Mouse (Mus musculus) liver, embryonic 11.5 days (tissue): Measurements from ENCODE around the gene Plekhh3. TPM values are rescaled to one million over a fixed set of nuclear protein-coding genes. Genes with fewer than 3 reads are reported as not detected.

Source experiments
- ATAC-seq: fragments of 200-750 bp; cut with Nextera tagmentation; replicated peaks from 2 replicates; pipeline ENCODE4 v1.8.0; 2017; ENCODE audit warnings: moderate number of reproducible peaks, mild to moderate bottlenecking, moderate TSS enrichment, moderate library complexity; ENCODE audit not compliant: low FRiP score
- DNase-seq: peaks from one replicate; pipeline ENCODE4 v3.0.0-alpha.2; 2017; ENCODE audit warnings: low spot score
- H3K27ac ChIP-seq: fragments of 300-500 bp; sonication (generic); 2 replicates; pipeline ENCODE4 v1.5.1; 2014; ENCODE audit warnings: mild to moderate bottlenecking, low read depth, low read length, control low read depth
- H3K27me3 ChIP-seq: fragments of 300-500 bp; sonication (generic); replicated peaks from 2 replicates; pipeline ENCODE4 v1.6.1; 2014; ENCODE audit warnings: low read length, mixed read lengths; ENCODE audit not compliant: control insufficient read depth, insufficient read depth
- H3K36me3 ChIP-seq: fragments of 300-500 bp; sonication (generic); 2 replicates; pipeline ENCODE4 v1.6.1; 2014; ENCODE audit warnings: mild to moderate bottlenecking, low read length, moderate library complexity, mixed read lengths; ENCODE audit not compliant: control insufficient read depth, insufficient read depth
- H3K4me1 ChIP-seq: fragments of 300-500 bp; sonication (generic); replicated peaks from 2 replicates; pipeline ENCODE4 v1.6.1; 2014; ENCODE audit warnings: low read length, mixed read lengths; ENCODE audit not compliant: control insufficient read depth, insufficient read depth
- H3K4me2 ChIP-seq: fragments of 300-500 bp; sonication (generic); 2 replicates; pipeline ENCODE4 v1.6.1; 2014; ENCODE audit warnings: mild to moderate bottlenecking, control low read depth, moderate library complexity
- H3K4me3 ChIP-seq: fragments of 300-500 bp; sonication (generic); 2 replicates; pipeline ENCODE4 v1.5.1; 2014; ENCODE audit warnings: low read depth, low read length, control low read depth
- H3K9ac ChIP-seq: fragments of 300-500 bp; sonication (generic); 2 replicates; pipeline ENCODE4 v1.6.1; 2014; ENCODE audit warnings: low read depth, low read length, control low read depth
- H3K9me3 ChIP-seq: fragments of 300-500 bp; sonication (generic); 2 replicates; pipeline ENCODE4 v1.6.1; 2016; ENCODE audit warnings: low read length, inconsistent platforms, mixed read lengths; ENCODE audit not compliant: control insufficient read depth
- WGBS: fragments of 180-500 bp; shearing (Covaris S2); extraction: QIAGEN DNeasy Blood & Tissue Kit; methylation state at CpG from one replicate; pipeline ENCODE4 v1.1.7; 2014; 5-methylcytosine and 5-hydroxymethylcytosine counted together
- polyA plus RNA-seq: library from polyadenylated mRNA; unstranded; fragments of >200 nt; fragmentation: Nextera tagmentation; extraction: Ambion mirVana; gene quantifications from 2 replicates; pipeline ENCODE4 v1.2.1, GENCODE M21; 2014

Plekhh3 gene
- polyA plus RNA-seq, 1 experiment from 2014 or later, result 3.8 TPM

DNA sequence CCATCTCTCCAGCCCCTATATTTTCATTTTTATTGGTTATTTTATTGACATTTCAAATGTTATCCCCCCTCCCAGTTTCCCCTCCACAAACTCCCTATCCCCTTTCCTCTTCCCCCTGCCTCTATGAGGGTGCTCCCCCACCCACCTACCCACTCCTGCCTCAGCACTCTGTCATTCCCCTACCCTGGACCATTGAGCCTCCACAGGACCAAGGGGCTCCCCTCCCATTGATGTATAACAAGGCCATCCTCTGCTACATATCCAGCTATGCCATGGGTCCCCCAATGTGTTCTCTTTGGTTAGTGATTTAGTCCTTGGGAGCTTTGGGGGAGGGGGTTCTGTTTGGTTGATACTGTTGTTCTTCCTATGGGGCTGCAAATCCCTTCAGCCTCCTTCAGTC, 16.5 kb downstream of the Plekhh3 start:
- Histone ChIP-seq H3K36me3 (no peaks in the 10 kb centered on the region), H3K9ac (no peak overlapping the region), H3K4me3 (no peak overlapping the region), H3K9me3 (no peaks in the 10 kb centered on the region), H3K27ac (no peak overlapping the region), H3K27me3 (peaks cover 40% of the 10 kb centered on the region), H3K4me2 (no peak overlapping the region), H3K4me1 (no peaks in the 10 kb centered on the region)
- ATAC-seq, result no peak
- DNase-seq, result no peak

DNA sequence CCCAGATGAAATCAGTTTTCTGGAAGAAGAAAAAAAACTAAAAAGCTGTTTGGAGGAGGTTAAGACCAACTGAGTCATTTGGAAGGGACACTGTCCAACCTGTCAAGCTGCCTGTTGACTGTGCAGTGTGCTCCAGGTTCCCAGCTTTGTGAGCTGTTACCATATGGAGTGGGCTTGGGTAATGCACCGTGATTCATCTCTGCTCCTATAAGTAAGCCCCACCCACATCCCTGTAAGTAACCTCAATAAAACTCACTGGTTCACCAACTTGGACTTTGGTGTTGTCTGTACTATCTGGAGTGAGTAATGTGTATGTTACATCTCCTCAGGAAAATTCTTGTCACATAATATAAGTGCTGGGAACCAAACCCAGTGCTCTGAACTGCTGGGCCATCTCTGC, 18.3 kb downstream of the Plekhh3 start:
- Histone ChIP-seq H3K4me3 (no peak overlapping the region), H3K9ac (no peak overlapping the region), H3K27me3 (peaks cover 26% of the 10 kb centered on the region), H3K9me3 (no peaks in the 10 kb centered on the region), H3K36me3 (no peaks in the 10 kb centered on the region), H3K27ac (no peak overlapping the region), H3K4me1 (no peaks in the 10 kb centered on the region), H3K4me2 (no peak overlapping the region)
- no peak for DNase-seq
- no peak for ATAC-seq
- 58% methylated on average over 1 of the region's 1 CpGs for WGBS

DNA sequence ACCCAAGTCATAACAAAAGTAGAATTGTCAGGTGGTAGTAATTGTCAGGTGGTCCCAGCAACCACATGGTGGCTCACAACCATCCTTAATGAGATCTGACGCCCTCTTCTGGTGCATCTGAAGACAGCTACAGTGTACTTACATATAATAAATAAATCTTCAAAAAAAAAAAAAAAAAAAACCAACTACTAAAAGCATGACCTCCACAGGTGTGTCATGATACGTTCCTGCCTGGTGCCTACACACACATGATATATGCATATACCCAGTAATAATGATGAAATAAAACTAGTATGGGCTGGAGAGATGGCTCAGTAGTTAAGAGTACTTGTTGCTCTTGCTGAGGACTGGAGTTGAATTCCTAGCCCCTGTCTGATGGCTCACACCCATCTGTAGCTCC, 20.1 kb downstream of the Plekhh3 start:
- no peaks in the 10 kb centered on the region for H3K36me3 ChIP-seq
- no peak overlapping the region for H3K4me3 ChIP-seq
- peaks cover 13% of the 10 kb centered on the region for H3K27me3 ChIP-seq
- no peak overlapping the region for H3K9ac ChIP-seq
- H3K4me2 ChIP-seq, result no peak overlapping the region
- H3K27ac ChIP-seq, result no peak overlapping the region
- ATAC-seq, result no peak
- DNase-seq, result no peak
- no peaks in the 10 kb centered on the region for H3K9me3 ChIP-seq
- H3K4me1 ChIP-seq, result no peaks in the 10 kb centered on the region
- WGBS, result 35% methylated on average over 2 of the region's 2 CpGs

DNA sequence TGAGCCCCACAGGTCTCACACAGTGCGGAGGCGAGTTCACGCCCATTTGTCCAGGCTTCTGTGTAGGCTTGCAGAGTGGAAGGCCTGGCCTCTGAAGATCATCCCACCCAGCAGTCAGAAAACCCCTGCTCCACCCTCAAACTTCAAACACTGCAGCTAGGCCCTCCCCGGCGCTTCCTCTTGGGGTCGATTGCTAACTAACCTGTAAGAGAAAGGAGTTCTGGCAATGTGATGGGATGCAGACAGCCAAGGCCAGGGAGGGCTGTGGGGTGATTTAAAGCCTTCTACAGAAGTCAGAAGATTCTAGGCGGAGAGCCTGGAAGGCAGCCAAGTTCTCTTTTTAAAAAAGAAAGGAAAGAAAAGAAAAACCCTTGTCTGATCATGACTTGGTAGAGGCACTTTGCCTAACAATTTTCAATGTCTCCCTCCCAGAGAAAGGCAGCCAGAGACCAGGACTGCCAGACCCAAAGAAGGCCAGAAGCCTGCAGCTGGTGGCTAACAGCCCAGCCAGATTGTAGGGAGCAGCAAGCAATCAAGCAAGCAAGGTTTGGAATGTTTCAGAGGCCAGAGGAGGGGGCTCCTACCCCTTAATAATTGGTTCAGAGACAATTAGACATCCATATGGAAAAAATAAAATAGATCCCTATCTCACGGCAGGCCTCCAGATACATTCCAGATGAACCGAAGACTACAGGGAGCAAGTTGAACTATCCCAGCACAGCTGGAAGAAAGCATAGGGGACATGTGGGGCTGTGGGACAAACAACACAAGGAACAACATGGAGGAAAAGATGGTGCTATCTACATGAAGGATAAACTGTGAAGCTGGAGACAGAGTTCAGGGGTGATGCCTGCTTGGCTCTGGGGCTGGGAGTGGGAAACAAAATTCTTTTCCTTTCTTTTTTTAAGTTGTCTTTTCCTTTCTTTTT, 21.7 kb downstream of the Plekhh3 start:
- Histone ChIP-seq H3K9me3 (no peaks in the 10 kb centered on the region), H3K36me3 (no peaks in the 10 kb centered on the region), H3K4me2 (no peak overlapping the region), H3K4me1 (no peaks in the 10 kb centered on the region), H3K27ac (peak overlapping the region; percentile 32; the same call in 1 of the 2 replicates), H3K27me3 (no peaks in the 10 kb centered on the region), H3K9ac (no peak overlapping the region), H3K4me3 (no peak overlapping the region)
- no peak for DNase-seq
- no peak for ATAC-seq
- WGBS, result 56% methylated on average over 9 of the region's 9 CpGs

DNA sequence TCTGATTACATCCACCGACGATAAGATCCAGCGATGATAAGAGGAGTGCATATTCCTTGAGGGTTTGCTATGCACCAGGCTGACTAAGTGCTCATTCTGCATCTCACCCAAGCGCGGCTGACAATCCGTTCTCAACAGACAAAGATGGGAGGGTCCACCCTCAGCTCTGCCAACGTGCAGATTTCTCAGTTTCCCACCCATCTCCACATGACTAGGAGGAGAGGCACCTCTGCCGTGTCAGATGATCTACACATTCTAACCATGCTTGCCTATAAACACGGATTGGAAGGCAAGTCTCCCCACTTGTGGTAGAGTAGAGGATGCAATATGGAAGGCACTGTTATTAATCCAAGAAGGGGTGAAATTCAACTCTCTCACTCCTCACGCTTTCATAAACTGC, 22.4 kb downstream of the Plekhh3 start:
- no peak for ATAC-seq
- H3K36me3 ChIP-seq, result no peaks in the 10 kb centered on the region
- WGBS, result 72% methylated on average over 10 of the region's 10 CpGs
- no peak overlapping the region for H3K4me2 ChIP-seq
- H3K9me3 ChIP-seq, result no peaks in the 10 kb centered on the region
- H3K27ac ChIP-seq, result no peak overlapping the region
- no peak overlapping the region for H3K4me3 ChIP-seq
- no peaks in the 10 kb centered on the region for H3K4me1 ChIP-seq
- DNase-seq, result no peak
- H3K27me3 ChIP-seq, result 0 out of 2 replicates have a peak, but pooled peaks cover under 1% of the 10 kb centered on the region
- no peak overlapping the region for H3K9ac ChIP-seq

DNA sequence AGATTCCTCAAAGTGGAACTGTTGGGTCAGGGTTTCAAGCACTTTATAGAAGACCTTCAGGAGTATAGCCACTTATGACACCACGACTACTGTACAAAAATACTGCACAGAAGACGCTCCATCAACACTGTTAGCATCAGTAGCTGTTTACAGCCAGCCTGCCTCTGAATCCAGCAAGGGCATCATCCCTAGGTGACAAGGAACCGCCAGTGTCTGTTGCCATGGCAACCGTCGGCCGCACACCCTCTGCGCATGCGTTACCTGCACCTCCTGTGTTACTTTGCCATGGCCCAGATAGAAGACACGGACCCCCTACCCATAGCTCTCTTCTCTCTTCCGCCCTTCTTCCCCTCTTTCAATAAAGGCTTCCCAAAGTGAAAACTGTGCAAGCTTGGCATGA, 24.8 kb downstream of the Plekhh3 start:
- Histone ChIP-seq H3K4me1 (0 out of 2 replicates have a peak, but pooled peaks cover 2% of the 10 kb centered on the region), H3K9ac (no peak overlapping the region), H3K36me3 (no peaks in the 10 kb centered on the region), H3K4me2 (no peak overlapping the region), H3K27me3 (peaks cover 13% of the 10 kb centered on the region), H3K27ac (no peak overlapping the region), H3K9me3 (no peaks in the 10 kb centered on the region), H3K4me3 (no peak overlapping the region)
- DNase-seq, result no peak
- no peak for ATAC-seq
- 40% methylated on average over 10 of the region's 10 CpGs for WGBS

DNA sequence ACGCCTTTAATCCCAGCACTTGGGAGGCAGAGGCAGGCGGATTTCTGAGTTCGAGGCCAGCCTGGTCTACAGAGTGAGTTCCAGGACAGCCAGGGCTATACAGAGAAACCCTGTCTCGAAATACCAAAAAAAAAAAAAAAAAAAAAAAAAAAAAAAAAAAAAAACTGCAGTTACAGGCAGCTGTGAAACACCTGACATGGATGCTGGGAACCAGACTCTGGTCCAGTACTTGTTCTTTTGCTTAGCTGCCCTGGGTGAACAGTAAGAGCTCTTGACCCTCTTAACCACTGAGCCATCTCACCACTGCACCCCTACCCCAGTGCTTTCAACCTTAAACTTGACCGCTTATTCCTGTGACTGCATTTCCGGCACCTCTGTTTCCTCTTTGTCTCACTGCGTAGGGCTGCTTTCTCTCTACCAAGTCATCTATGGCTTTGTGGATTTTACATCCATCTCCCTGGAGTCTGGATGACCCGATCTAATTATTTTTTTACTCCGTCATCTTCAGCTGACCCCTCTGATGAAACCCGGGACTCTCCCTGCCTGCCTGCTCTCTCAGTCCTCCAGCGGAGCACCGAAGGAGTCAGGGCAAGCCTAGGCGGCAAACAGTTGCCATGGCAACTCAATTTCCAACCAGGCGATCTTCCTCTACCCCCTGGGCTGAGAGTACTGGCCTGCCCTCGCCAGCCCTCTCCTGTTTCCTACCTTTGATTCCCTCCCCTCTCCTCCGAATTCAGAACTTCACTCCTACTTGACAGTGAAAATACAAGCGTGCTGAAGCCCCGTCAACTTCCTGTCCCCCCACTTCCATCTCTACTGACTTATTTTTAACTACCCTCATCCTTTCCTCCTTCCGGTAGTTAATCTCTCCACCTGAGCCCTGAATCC, 27.6 kb downstream of the Plekhh3 start:
- ATAC-seq, result no peak
- Histone ChIP-seq H3K4me1 (peaks cover 2% of the 10 kb centered on the region; the same call in 1 of the 2 replicates), H3K9ac (peak overlapping the region; percentile 31; the same call in 1 of the 2 replicates), H3K4me3 (peak overlapping the region; percentile 34; the same call in 1 of the 2 replicates), H3K9me3 (no peaks in the 10 kb centered on the region), H3K36me3 (no peaks in the 10 kb centered on the region), H3K4me2 (peak overlapping the region; percentile 63), H3K27me3 (peaks cover 37% of the 10 kb centered on the region), H3K27ac (no peak overlapping the region)
- 15% methylated on average over 18 of the region's 19 CpGs for WGBS
- DNase-seq, result no peak

DNA sequence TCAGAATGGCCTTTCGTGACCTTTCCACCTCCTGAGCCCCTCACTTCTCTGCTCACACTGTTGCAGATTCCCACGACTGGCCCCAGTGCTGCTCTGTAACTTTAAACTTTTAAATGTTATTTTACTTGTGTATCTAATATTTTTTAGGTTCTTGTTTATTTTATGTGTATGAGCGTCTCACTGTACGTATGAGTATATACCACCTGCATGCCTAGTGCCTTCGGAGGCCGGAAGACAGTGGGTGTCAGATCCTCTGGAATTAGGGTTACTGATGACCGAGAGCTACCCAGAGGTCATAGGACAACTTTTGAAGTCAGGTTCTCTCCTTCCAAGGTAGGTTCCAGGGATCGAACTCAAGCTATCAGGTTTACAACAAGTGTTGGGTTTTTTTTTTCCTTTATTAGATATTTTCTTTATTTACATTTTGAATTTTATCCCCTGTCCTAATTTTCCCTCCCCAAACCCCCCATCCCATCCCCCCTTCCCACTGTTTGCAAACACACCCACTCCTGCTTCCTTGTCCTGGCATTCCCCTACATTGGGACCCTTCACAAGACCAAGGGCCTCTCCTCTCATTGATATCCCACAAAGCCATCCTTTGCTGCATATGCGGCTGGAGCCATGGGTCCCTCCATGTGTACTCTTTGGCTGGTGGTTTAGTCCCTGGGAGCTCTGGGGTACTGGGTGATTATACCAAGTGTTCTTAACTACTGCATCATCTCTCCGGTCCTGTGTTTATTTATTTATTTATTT, 28.8 kb downstream of the Plekhh3 start:
- Histone ChIP-seq H3K9me3 (no peaks in the 10 kb centered on the region), H3K27me3 (peaks cover 40% of the 10 kb centered on the region), H3K9ac (no peak overlapping the region), H3K27ac (no peak overlapping the region), H3K36me3 (no peaks in the 10 kb centered on the region), H3K4me1 (peaks cover 2% of the 10 kb centered on the region; the same call in 1 of the 2 replicates), H3K4me2 (no peak overlapping the region), H3K4me3 (no peak overlapping the region)
- no peak for DNase-seq
- ATAC-seq, result no peak
- 86% methylated on average over 10 of the region's 10 CpGs for WGBS
